Mouse (Mus musculus) neutrophil, adult 5-6 weeks (primary cell): Measurements from ENCODE around the gene Eqtn. TPM values are rescaled to one million over a fixed set of nuclear protein-coding genes. Genes with fewer than 3 reads are reported as not detected.

ENCODE experiments used
- ATAC-seq: fragments of 151-379, 151-347 bp; 2 replicates; pipeline ENCODE4 v1.8.0; 2017; ENCODE audit warnings: mild to moderate bottlenecking, moderate TSS enrichment; ENCODE audit not compliant: insufficient number of reproducible peaks, poor library complexity, low FRiP score, severe bottlenecking; ENCODE audit errors: extremely low read depth
- total RNA-seq: library from RNA; stranded (forward); fragments of 200-1000 nt; gene quantifications from 2 replicates; pipeline ENCODE4 v1.2.3, GENCODE M21; 2017

Eqtn gene
- total RNA-seq: not detected in 2 replicates

DNA sequence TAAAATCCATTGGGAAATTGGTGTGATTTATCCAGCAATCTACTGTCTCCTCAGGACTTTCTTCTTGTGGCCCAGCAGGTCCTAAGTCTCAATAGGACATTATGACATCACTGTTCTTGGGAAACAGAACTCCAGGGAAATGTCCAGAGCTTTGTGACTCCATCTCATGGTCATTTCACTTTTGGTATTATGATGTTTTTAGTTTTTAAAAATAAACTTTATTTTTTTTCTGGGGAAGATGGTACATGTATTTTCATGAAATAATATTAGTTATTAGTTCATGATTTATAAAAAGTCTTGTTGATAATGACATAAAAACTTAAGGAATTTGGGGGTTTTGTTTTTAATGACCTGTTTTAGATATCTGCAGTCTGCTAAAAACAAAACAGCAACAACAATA lies at the start of gene Eqtn:
Gene Eqtn, minus strand, starts transcription at position 101 of the 400 bp plus-strand sequence.
- ATAC-seq: no peak

DNA sequence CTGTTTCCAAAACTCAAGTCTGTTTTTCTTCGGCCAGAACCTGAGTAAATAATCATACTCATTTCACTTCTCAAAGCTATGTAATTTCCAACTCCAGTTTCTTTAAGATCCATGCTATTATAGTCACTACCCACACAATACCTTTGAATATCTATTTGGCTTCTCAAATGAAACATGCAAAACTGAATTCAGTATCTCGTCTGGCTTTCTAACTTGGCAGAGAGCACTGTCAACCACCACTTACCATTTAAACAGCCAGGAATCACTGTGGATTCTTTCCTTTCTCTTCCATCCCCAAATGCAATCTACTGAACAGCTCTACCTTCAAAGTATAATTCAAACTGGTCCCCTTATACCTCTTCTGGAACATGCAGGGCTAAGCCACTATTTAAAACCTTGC lies 44.7 kb upstream of the Eqtn start:
- no peak for ATAC-seq

DNA sequence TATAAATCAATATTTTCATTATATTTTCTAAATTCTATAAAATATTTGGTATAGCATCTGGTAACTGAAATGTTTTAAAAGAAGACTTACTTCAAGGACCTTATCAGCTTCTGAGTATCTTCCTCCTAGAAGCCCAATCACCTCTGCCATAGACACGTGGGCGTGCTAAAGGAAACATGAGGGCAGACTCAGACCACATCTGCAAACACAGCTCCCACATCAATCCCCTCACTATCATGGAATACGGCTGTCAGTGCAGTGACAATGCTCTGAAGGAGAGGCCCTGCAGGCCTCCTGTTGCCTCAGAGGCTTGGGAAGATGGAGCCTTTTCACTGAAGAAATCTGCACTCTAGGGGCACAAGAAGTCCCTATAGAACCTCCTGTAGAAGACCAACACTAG lies 24.1 kb upstream of the Eqtn start:
- no peak for ATAC-seq

DNA sequence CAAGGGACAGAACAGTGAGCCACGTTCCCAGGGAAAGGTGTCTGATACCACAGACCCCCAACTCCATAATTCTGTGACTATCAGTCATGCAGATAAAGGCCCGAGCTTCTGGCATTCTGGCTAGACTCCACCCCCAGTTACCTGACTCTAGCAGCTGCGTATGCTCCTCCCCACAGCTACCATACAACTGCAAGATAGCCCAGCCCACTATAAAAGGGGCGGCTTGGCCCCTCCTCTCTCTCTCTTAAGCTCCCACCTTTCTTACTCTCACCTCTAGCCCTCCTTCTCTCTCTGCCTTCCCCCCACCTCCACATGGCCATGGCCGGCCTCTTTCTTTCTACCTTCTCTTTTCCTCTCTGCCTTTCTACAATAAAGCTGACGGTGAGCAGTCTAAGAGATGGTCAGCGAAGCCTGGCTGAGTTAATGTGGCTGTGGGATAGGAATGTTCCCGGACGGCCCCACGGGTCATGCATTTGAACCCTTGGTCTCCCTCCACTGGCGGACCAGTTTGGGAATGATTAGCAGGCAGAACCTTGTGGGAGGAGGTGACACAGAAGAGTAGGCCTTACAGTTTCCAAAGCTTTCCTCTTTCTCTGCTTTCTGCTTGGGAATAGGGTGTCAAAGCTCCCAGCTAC lies 12.7 kb upstream of the Eqtn start:
- no peak for ATAC-seq

DNA sequence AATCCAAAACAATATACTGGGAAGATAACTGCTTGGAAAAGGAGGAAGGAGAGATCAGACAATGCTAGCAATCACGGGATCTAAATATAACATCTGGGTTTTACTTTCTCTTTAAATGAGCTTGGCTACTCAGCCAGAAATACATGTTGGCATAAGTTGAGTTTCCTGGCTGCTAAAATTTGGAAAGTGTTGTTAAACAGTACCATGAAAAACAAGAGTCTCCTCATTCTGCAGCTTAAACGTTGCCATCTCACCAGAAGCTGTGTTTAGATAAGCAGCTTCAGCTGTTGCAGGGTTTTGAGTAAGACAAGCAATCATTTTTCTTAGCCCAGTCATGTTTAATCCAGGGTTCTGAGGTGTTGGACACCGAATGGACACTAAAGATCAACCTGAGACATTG lies 26.9 kb downstream of the Eqtn start:
- no peak for ATAC-seq

DNA sequence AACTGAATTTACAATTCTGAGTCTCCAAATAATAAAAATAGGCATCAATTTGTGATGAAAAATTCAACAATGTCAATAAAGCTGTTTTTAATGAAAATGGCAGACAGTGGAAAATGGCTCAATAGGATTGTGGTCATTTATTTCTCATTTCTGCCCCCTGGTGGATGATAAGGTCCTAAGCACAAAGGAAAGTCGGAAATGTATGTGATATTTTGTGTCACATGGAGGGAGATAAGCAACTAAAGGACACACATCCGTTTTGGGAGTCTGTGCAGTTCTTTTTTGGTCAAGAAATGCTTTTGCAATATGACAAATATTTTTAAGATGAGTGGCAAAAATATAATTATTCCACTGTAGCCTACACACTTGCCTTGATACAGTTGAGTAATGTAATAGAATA lies 27.9 kb downstream of the Eqtn start:
- ATAC-seq: no peak

Other genes starting within 250 kb of the Eqtn start
- not detected in 2 replicates for gene Tek, start 189.6 kb downstream of the Eqtn start, total RNA-seq
- 104 and 116 TPM in 2 replicates for gene Mysm1, start 50.3 kb upstream of the Eqtn start, total RNA-seq
- 106 TPM in 2 replicates for gene Jun, start 123.4 kb upstream of the Eqtn start, total RNA-seq